Mouse (Mus musculus) midbrain, embryonic 10.5 days (tissue): ENCODE results near the gene Gstt4. TPM values are rescaled to one million over a fixed set of nuclear protein-coding genes. Genes with fewer than 3 reads are reported as not detected.
"Not testable (repeated sequence)": the region's sequence is repeated elsewhere in the genome, so short reads cannot be mapped to it uniquely, and the experiment has no call there.

Experiments
- DNase-seq: peaks from one replicate; pipeline ENCODE4 v3.0.0-alpha.2; 2017; ENCODE audit warnings: low spot score
- H3K27ac ChIP-seq: fragments of 300-500 bp; sonication (generic); replicated peaks from 2 replicates; pipeline ENCODE4 v1.5.1; 2016; ENCODE audit warnings: mild to moderate bottlenecking
- H3K27me3 ChIP-seq: fragments of 300-500 bp; sonication (generic); 2 replicates; pipeline ENCODE4 v1.6.1; 2016; ENCODE audit warnings: low read depth, mild to moderate bottlenecking; ENCODE audit not compliant: poor library complexity, severe bottlenecking
- H3K36me3 ChIP-seq: fragments of 300-500 bp; sonication (generic); 2 replicates; pipeline ENCODE4 v1.6.1; 2016; ENCODE audit warnings: mild to moderate bottlenecking, moderate library complexity
- H3K4me1 ChIP-seq: fragments of 300-500 bp; sonication (generic); 2 replicates; pipeline ENCODE4 v1.6.1; 2016
- H3K4me3 ChIP-seq: fragments of 300-500 bp; sonication (generic); 2 replicates; pipeline ENCODE4 v1.5.1; 2016; ENCODE audit warnings: mild to moderate bottlenecking, moderate library complexity
- H3K9me3 ChIP-seq: fragments of 300-500 bp; sonication (generic); replicated peaks from 2 replicates; pipeline ENCODE4 v1.6.1; 2016; ENCODE audit warnings: mild to moderate bottlenecking
- WGBS: fragments of 180-500 bp; shearing (Covaris S2); methylation state at CpG from one replicate; pipeline ENCODE4 v1.1.7; 2016; 5-methylcytosine and 5-hydroxymethylcytosine counted together
- polyA plus RNA-seq: library from polyadenylated mRNA; unstranded; fragments of >200 nt; fragmentation: Nextera tagmentation; extraction: Ambion mirVana; gene quantifications from 2 replicates; pipeline ENCODE4 v1.2.1, GENCODE M21; 2016

Gstt4 gene
- not detected in 2 replicates for polyA plus RNA-seq

DNA sequence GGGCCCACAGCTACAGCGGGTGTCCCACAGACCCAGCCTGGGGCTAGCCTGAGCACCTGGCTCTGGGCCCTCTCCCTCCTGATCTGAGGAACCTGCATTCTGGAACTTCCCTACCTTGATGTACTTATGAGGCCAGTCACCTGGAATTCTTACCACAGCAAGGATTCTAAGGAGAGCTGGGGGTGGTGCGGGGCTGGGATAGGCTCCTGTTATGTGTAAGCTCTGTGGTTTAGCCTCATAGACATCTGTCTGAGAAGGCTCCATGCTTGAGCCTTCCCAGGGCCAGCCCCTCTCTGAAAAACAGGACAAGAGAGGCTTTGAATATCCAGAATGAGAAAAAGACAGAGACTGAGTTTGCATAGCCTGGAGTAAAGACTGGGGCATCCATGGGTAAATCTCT lies at the start of gene Gstt4:
Gene Gstt4, minus strand, starts transcription at position 101 of the 400 bp plus-strand sequence.
- no peaks in the 10 kb centered on the region for H3K4me1 ChIP-seq
- H3K4me3 ChIP-seq, result no peak within 1 kb of the TSS
- 91% methylated on average over 2 of the region's 2 CpGs for WGBS
- no peak within 1 kb of the TSS for H3K27ac ChIP-seq
- no peaks in the 10 kb centered on the region for H3K36me3 ChIP-seq
- H3K9me3 ChIP-seq, result peaks cover 6% of the 10 kb centered on the region; the same call in 1 of the 2 replicates
- DNase-seq, result no peak
- H3K27me3 ChIP-seq, result no peaks in the 10 kb centered on the region

DNA sequence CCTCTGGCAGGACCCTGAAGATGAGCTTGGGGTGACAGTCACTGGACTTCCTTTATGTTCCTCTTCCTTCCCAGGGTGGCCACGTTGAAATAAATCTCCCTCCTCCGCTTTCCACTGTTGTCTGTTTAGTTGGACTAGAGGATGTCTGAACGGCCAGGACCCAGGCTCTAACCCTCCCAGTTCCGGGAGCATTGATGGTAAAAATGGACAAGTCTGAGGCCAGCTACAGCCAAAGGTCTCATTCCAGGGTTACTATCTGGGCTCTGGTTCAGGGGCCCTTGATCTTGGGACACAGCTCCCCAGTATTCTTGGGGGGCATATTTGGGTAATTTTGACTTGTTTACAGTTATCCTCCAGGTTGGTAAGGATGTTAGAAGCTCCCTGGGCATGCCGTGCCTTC lies 39.2 kb upstream of the Gstt4 start:
- peak overlapping the region; percentile 100 for H3K27ac ChIP-seq
- DNase-seq, result no peak
- H3K36me3 ChIP-seq, result peaks cover 26% of the 10 kb centered on the region
- H3K4me1 ChIP-seq, result peaks cover 38% of the 10 kb centered on the region
- H3K27me3 ChIP-seq, result no peaks in the 10 kb centered on the region
- WGBS, result 53% methylated on average over 5 of the region's 5 CpGs
- H3K4me3 ChIP-seq, result no peak overlapping the region
- H3K9me3 ChIP-seq, result no peaks in the 10 kb centered on the region; the same call in 1 of the 2 replicates

GRCm38 (mm10) chr10:75860746-75861145 lies 38.4 kb upstream of the Gstt4 start:
- H3K9me3 ChIP-seq, result no peaks in the 10 kb centered on the region; the same call in 1 of the 2 replicates
- peak overlapping the region; percentile 100 for H3K27ac ChIP-seq
- 26% methylated on average over 7 of the region's 7 CpGs for WGBS
- no peak for DNase-seq
- peaks cover 34% of the 10 kb centered on the region for H3K36me3 ChIP-seq
- no peaks in the 10 kb centered on the region for H3K27me3 ChIP-seq
- peak overlapping the region; percentile 91 for H3K4me3 ChIP-seq
- peaks cover 38% of the 10 kb centered on the region for H3K4me1 ChIP-seq

- Histone ChIP-seq H3K4me3 (peak within 1 kb of the TSS; percentile 91), H3K4me1 (peaks cover 38% of the 10 kb centered on the region), H3K27ac (peak within 1 kb of the TSS; percentile 100), H3K36me3 (peaks cover 36% of the 10 kb centered on the region)
- DNase-seq, result peak; percentile 94
- H3K9me3 ChIP-seq, H3K27me3 ChIP-seq: not testable (repeated sequence)
- WGBS, result under 1% methylated on average over 46 of the region's 46 CpGs
These were observed 37.6 kb upstream of the Gstt4 start, which contains the start of gene Mif for GRCm38 (mm10) chr10:75859786-75860470. Gene Mif, minus strand, starts transcription at chr10:75860240.

GRCm38 (mm10) chr10:75859107-75859746 lies 36.9 kb upstream of the Gstt4 start:
- Histone ChIP-seq H3K4me3 (peak overlapping the region; percentile 91), H3K27ac (peak overlapping the region; percentile 100), H3K4me1 (peaks cover 38% of the 10 kb centered on the region), H3K27me3 (no peaks in the 10 kb centered on the region), H3K9me3 (no peaks in the 10 kb centered on the region; the same call in 1 of the 2 replicates), H3K36me3 (peaks cover 36% of the 10 kb centered on the region)
- 3% methylated on average over 27 of the region's 27 CpGs for WGBS
- peak; percentile 79 for DNase-seq

DNA sequence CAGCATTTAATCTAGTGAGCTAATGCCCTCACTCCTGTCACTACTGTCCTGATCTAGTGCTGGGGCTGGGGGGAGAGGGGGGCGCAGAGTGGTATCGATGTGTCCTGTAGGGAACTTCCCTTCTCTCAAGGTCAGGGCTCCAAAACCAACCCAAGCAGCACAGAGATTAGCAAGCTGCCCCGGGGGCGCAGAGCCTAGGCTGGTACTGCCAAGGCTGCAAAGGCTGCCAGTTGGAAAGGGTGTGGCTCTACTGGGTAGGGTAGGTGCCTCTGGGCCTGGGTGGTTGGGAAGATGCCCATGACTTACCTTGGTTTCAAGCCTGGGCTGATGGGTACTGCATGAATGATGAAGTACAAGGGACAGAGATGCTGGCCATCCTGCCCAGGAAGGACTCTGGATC lies 35.3 kb upstream of the Gstt4 start:
- no peak overlapping the region; the same call in 1 of the 2 replicates for H3K27ac ChIP-seq
- H3K36me3 ChIP-seq, result peaks cover 36% of the 10 kb centered on the region
- H3K4me3 ChIP-seq, result peak overlapping the region; percentile 91; the same call in 1 of the 2 replicates
- DNase-seq, result no peak
- H3K27me3 ChIP-seq, result no peaks in the 10 kb centered on the region
- peaks cover 38% of the 10 kb centered on the region for H3K4me1 ChIP-seq
- no peaks in the 10 kb centered on the region; the same call in 1 of the 2 replicates for H3K9me3 ChIP-seq
- 92% methylated on average over 4 of the region's 4 CpGs for WGBS

- DNase-seq, result no peak
- peaks cover 38% of the 10 kb centered on the region for H3K4me1 ChIP-seq
- H3K27me3 ChIP-seq, result no peaks in the 10 kb centered on the region
- no peak overlapping the region for H3K27ac ChIP-seq
- no peak overlapping the region for H3K4me3 ChIP-seq
- 90% methylated on average over 3 of the region's 3 CpGs for WGBS
- no peaks in the 10 kb centered on the region for H3K9me3 ChIP-seq
- peaks cover 36% of the 10 kb centered on the region for H3K36me3 ChIP-seq
These were observed 34.6 kb upstream of the Gstt4 start for GRCm38 (mm10) chr10:75856976-75857375.

DNA sequence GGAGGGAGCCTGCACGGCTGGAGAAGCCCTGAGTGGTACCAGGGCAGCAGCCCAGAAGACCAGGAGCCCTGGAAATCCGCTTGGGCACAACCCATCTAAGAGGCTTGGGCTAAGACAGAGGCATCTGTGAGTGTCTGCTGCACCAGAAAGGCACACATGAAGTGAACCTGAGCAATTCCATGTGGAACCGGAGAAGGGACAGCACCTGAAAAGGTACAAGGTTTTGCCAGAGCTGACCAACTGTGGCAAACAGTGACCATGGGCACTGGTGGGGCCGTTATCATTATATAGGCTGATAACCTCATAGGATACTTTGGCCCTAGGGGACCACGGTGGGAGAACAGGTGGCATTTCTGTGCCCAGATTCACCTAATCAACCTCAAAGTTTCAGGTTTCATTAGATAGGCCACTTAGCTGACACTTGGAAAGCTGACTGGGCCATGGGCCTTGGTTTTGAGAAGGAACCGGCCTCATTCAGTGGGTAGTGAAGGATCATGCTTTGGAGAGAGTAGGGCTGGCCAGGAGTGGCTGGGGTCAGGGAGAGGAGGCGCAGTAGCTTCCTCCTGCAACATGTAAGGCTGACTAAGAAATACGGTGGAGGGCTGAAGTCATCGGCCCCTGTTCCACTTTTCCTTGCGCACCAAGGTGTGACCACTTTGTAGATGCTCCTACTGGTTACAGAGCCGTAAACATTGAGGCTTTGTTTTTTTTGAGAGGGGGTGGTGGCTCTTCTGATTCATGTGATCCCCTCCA lies 34.0 kb upstream of the Gstt4 start:
- Histone ChIP-seq H3K4me3 (no peak overlapping the region), H3K36me3 (peaks cover 36% of the 10 kb centered on the region), H3K9me3 (no peaks in the 10 kb centered on the region), H3K27ac (no peak overlapping the region), H3K4me1 (peaks cover 38% of the 10 kb centered on the region), H3K27me3 (0 out of 2 replicates have a peak, but pooled peaks cover under 1% of the 10 kb centered on the region)
- WGBS, result 86% methylated on average over 11 of the region's 11 CpGs
- DNase-seq, result no peak

DNA sequence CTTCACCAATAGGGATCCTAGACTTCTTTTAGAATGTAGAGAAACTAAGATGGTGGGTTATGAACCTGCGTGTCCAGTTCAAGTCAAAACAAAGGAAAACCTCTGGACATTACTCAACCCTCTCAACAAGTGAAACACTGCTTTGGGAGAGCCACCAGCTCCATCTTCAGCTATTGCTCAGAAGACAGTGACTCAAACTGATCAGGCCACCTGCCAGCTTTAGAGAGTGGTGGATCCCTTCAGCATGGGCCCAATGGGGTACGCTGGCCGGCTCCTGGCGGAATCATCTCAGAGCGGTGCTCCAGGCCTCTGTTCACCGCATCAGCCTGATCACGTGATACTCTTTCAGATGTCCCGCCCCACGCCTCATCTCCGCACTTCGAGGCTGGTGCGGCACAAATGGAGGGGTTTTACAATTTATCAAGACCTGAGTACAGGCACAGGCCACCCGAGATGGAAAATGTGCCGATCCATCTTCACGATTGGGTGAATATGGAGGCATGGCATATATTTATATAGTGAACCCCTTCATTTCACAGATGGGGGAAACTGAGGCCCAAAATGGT lies 33.2 kb upstream of the Gstt4 start:
- no peak overlapping the region for H3K4me3 ChIP-seq
- 92% methylated on average over 15 of the region's 15 CpGs for WGBS
- DNase-seq, result no peak

DNA sequence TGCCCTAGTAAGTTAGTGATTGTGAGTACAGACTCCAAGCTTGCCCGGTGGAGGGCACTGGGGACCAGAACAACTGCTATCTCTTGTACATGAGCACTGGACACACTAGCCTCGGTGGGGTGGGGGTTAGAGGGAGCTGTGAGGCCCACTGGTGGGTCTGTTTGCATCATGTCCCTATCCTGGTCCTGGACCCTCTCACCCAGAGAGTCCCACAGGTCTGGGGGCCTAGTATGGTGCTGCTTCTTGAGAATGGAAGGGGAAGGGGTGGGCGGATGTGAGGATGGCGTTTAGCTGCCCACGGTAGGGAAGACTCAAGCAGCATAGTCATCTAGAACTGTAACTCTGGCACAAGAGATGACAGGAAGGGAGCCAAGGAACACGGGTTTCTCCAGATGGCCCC lies 32.4 kb upstream of the Gstt4 start:
- WGBS, result 92% methylated on average over 6 of the region's 6 CpGs
- DNase-seq, result no peak

More for the DNA sequence above, 33.2 kb upstream of the Gstt4 start:
- H3K9me3 ChIP-seq, result no peaks in the 10 kb centered on the region
- peaks cover 38% of the 10 kb centered on the region for H3K4me1 ChIP-seq
- H3K27ac ChIP-seq, result no peak overlapping the region
- peaks cover 7% of the 10 kb centered on the region for H3K27me3 ChIP-seq
- H3K36me3 ChIP-seq, result peaks cover 36% of the 10 kb centered on the region

GRCm38 (mm10) chr10:75854096-75854495 lies 31.8 kb upstream of the Gstt4 start:
- Histone ChIP-seq H3K4me3 (no peak overlapping the region), H3K36me3 (peaks cover 35% of the 10 kb centered on the region), H3K27ac (no peak overlapping the region), H3K27me3 (peaks cover 12% of the 10 kb centered on the region), H3K4me1 (peaks cover 42% of the 10 kb centered on the region), H3K9me3 (no peaks in the 10 kb centered on the region)
- no peak for DNase-seq
- WGBS, result 63% methylated on average over 5 of the region's 5 CpGs

More for the DNA sequence above, 32.4 kb upstream of the Gstt4 start:
- H3K36me3 ChIP-seq, result peaks cover 36% of the 10 kb centered on the region
- no peaks in the 10 kb centered on the region for H3K9me3 ChIP-seq
- no peak overlapping the region for H3K27ac ChIP-seq
- no peak overlapping the region for H3K4me3 ChIP-seq
- peaks cover 39% of the 10 kb centered on the region for H3K4me1 ChIP-seq
- peaks cover 12% of the 10 kb centered on the region for H3K27me3 ChIP-seq

GRCm38 (mm10) chr10:75853452-75853851 lies 31.1 kb upstream of the Gstt4 start:
- 37% methylated on average over 10 of the region's 10 CpGs for WGBS
- Histone ChIP-seq H3K27ac (no peak overlapping the region; the same call in 1 of the 2 replicates), H3K9me3 (no peaks in the 10 kb centered on the region), H3K4me3 (no peak overlapping the region), H3K27me3 (peaks cover 12% of the 10 kb centered on the region), H3K36me3 (peaks cover 29% of the 10 kb centered on the region), H3K4me1 (peaks cover 38% of the 10 kb centered on the region)
- DNase-seq, result peak; percentile 78
